Mouse (Mus musculus) heart, postnatal 4 days (tissue): Measurements from ENCODE around the gene Stag2. TPM values are rescaled to one million over a fixed set of nuclear protein-coding genes. Genes with fewer than 3 reads are reported as not detected.

Experiments used
- DNase-seq: peaks from one replicate; pipeline ENCODE4 v3.0.0; 2021
- total RNA-seq, 2 experiments: library from RNA; stranded (reverse); gene quantifications; 2 replicates each; pipeline ENCODE4 v1.2.3; 2021

Stag2 gene
- total RNA-seq = 10 to 100 TPM; 71.9 TPM

GRCm38 (mm10) chrX:42148788-42149556, at the start of gene Stag2:
Gene Stag2 (plus strand): TSS chrX:42149317.
- DNase-seq = peak; percentile 90

GRCm38 (mm10) chrX:42107137-42107536, 42.0 kb upstream of the Stag2 start:
- DNase-seq = no peak

- no peak for DNase-seq
These were observed 38.5 kb upstream of the Stag2 start for GRCm38 (mm10) chrX:42110585-42110984.

- DNase-seq = no peak
These were observed 29.6 kb upstream of the Stag2 start for GRCm38 (mm10) chrX:42119442-42120048.

- no peak for DNase-seq
These were observed 24.0 kb upstream of the Stag2 start for GRCm38 (mm10) chrX:42124963-42125697.

- DNase-seq = peak; percentile 18
These were observed 9.2 kb upstream of the Stag2 start for GRCm38 (mm10) chrX:42139882-42140281.

- no peak for DNase-seq
These were observed 6.5 kb upstream of the Stag2 start for GRCm38 (mm10) chrX:42142620-42143019.

- no peak for DNase-seq
These were observed 5.1 kb upstream of the Stag2 start for GRCm38 (mm10) chrX:42143991-42144390.

- peak; percentile 25 for DNase-seq
These were observed 1.1 kb upstream of the Stag2 start for GRCm38 (mm10) chrX:42148016-42148451.

GRCm38 (mm10) chrX:42149557-42150345, 634 bp downstream of the Stag2 start:
- DNase-seq = peak; percentile 64

GRCm38 (mm10) chrX:42150346-42151023, 1.4 kb downstream of the Stag2 start:
- peak; percentile 82 for DNase-seq

- DNase-seq = peak; percentile 15
These were observed 2.1 kb downstream of the Stag2 start for GRCm38 (mm10) chrX:42151024-42151754.

GRCm38 (mm10) chrX:42151903-42152369, 2.8 kb downstream of the Stag2 start:
- DNase-seq = peak; percentile 85

- DNase-seq = no peak
These were observed 3.9 kb downstream of the Stag2 start for GRCm38 (mm10) chrX:42153056-42153455.

GRCm38 (mm10) chrX:42165455-42165854, 16.3 kb downstream of the Stag2 start:
- no peak for DNase-seq

- DNase-seq = no peak
These were observed 21.7 kb downstream of the Stag2 start for GRCm38 (mm10) chrX:42170811-42171210.

GRCm38 (mm10) chrX:42187590-42187989, 38.5 kb downstream of the Stag2 start:
- DNase-seq = no peak

- no peak for DNase-seq
These were observed 39.8 kb downstream of the Stag2 start for GRCm38 (mm10) chrX:42188825-42189426.

- DNase-seq = no peak
These were observed 45.5 kb downstream of the Stag2 start for GRCm38 (mm10) chrX:42194608-42195007.

GRCm38 (mm10) chrX:42202482-42202881, 53.4 kb downstream of the Stag2 start:
- DNase-seq = no peak

GRCm38 (mm10) chrX:42215742-42216141, 66.6 kb downstream of the Stag2 start:
- no peak for DNase-seq
